Comparison of ENCODE assay signal across 9 mouse cellular contexts in genomic region chr16:76600131-76600530, GRCm38 (mm10).
DNase-seq lines count a peak whose midpoint lies in the region; ATAC-seq lines count a peak whose summit lies in the region.
"Had no signal": no experiment of that assay in that cellular context is flagged by ENCODE, and none has a peak within 500 bp of the region (broad histone marks: within the 10 kb centered on the region; RNA-seq: fewer than 3 reads in every experiment).

No protein-coding gene starts in this region.

- no peak overlapping the region for H3K9ac ChIP-seq in hindbrain, embryonic 16.5 days (ENCODE audit: low read depth, low read length)
- no peak overlapping the region for H3K9ac ChIP-seq in hindbrain, embryonic 14.5 days
- H3K9ac ChIP-seq: limb, embryonic 15.5 days had no signal

- intact Hi-C loops in gastrocnemius, postnatal 36 days (cut with DNase I): no loop called here

- no peaks in the 10 kb centered on the region for H3K9me3 ChIP-seq in hindbrain, embryonic 16.5 days (ENCODE audit: control insufficient read depth, low read length)
- H3K9me3 ChIP-seq in hindbrain, embryonic 14.5 days (ENCODE audit: control insufficient read depth, low read length): no peaks in the 10 kb centered on the region
- H3K9me3 ChIP-seq: limb, embryonic 15.5 days had no signal

- H3K36me3 ChIP-seq in hindbrain, embryonic 16.5 days (ENCODE audit: control insufficient read depth, insufficient read depth, low read length): no peaks in the 10 kb centered on the region
- no peaks in the 10 kb centered on the region for H3K36me3 ChIP-seq in hindbrain, embryonic 14.5 days (replicated peaks; ENCODE audit: control insufficient read depth, insufficient read depth)
- H3K36me3 ChIP-seq: limb, embryonic 15.5 days had no signal

- H3K4me3 ChIP-seq in hindbrain, embryonic 16.5 days (ENCODE audit: low read length): no peak overlapping the region
- H3K4me3 ChIP-seq in hindbrain, embryonic 14.5 days (replicated peaks; ENCODE audit: low read length): no peak overlapping the region
- H3K4me3 ChIP-seq: limb, embryonic 15.5 days had no signal

- H3K4me2 ChIP-seq in hindbrain, embryonic 16.5 days (ENCODE audit: low read length): peak overlapping the region; percentile 24; the same call in 1 of the 2 replicates
- no peak overlapping the region for H3K4me2 ChIP-seq in hindbrain, embryonic 14.5 days (replicated peaks)
- H3K4me2 ChIP-seq: limb, embryonic 15.5 days had no signal

- no peak for ATAC-seq in hindbrain, embryonic 16.5 days
- ATAC-seq in hindbrain, embryonic 14.5 days (ENCODE audit: low FRiP score): no peak
- no peak for ATAC-seq in activated CD4-positive, CD25-positive, alpha-beta regulatory T cell, adult 4 months

- 46% methylated on average over 10 of the region's 10 CpGs for WGBS in hindbrain, embryonic 16.5 days
- WGBS in hindbrain, embryonic 14.5 days: 65% methylated on average over 10 of the region's 10 CpGs

- no peak for DNase-seq in hindbrain, embryonic 14.5 days (ENCODE audit: low spot score)
- DNase-seq in right cerebral cortex, postnatal 4 days: peak; percentile 24
- no peak for DNase-seq in right cerebral cortex, adult 18-20 months
- peak; percentile 37 to 48 for DNase-seq in gastrocnemius, postnatal 36 days
- DNase-seq in skeletal muscle tissue, adult 2 months (ENCODE audit: low read depth, low spot score): peak; percentile 52
- DNase-seq in spleen, postnatal 36 days (ENCODE audit: low spot score in 2 of 2): no peak

- H3K27me3 ChIP-seq in hindbrain, embryonic 16.5 days (replicated peaks; ENCODE audit: control insufficient read depth, insufficient read depth, low read length): no peaks in the 10 kb centered on the region
- no peaks in the 10 kb centered on the region for H3K27me3 ChIP-seq in hindbrain, embryonic 14.5 days (ENCODE audit: control insufficient read depth, insufficient read depth, low read length)
- H3K27me3 ChIP-seq: limb, embryonic 15.5 days had no signal

- H3K4me1 ChIP-seq in hindbrain, embryonic 16.5 days (ENCODE audit: control insufficient read depth, insufficient read depth, low read depth, low read length): no peaks in the 10 kb centered on the region
- no peaks in the 10 kb centered on the region for H3K4me1 ChIP-seq in hindbrain, embryonic 14.5 days (replicated peaks; ENCODE audit: control insufficient read depth, insufficient read depth, low read length)

- H3K27ac ChIP-seq in hindbrain, embryonic 16.5 days (ENCODE audit: low read depth, low read length): no peak overlapping the region
- no peak overlapping the region for H3K27ac ChIP-seq in hindbrain, embryonic 14.5 days
- H3K27ac ChIP-seq: limb, embryonic 15.5 days had no signal

Comparison
In these comparisons a context has a peak if more than half of its experiments do, and no peak if none do; other contexts are left out.
1. DNase-seq: peak in right cerebral cortex, postnatal 4 days (single experiment), gastrocnemius, postnatal 36 days (2 of 2) and skeletal muscle tissue, adult 2 months (single experiment); none in hindbrain, embryonic 14.5 days (single experiment), right cerebral cortex, adult 18-20 months (single experiment) and spleen, postnatal 36 days (0 of 2).